10 mouse cellular contexts compared by ENCODE assay signal in genomic region chr2:127845346-127845982, GRCm38 (mm10). TPM values are rescaled to one million over a fixed set of nuclear protein-coding genes. Genes with fewer than 3 reads are reported as not detected.
DNase-seq lines count a peak whose midpoint lies in the region.
"Had no signal": no experiment of that assay in that cellular context is flagged by ENCODE, and none has a peak within 500 bp of the region (broad histone marks: within the 10 kb centered on the region; RNA-seq: fewer than 3 reads in every experiment).

No protein-coding gene starts in this region.

- intact Hi-C loops in heart, postnatal 14 days (cut with DNase I) = loop anchor here (5.0 kb wide), 1 partner anchor 238 kb away; no protein-coding TSS in a partner anchor

- peak; percentile 96 for DNase-seq in heart, adult 11 months
- DNase-seq in heart, postnatal 14 days = no peak
- DNase-seq in lung, postnatal 36 days = peak; percentile 19
- no peak for DNase-seq in lung, postnatal 10 days
- peak; percentile 18 for DNase-seq in embryo, embryonic 11 days
- DNase-seq in yolk sac, embryonic 10.5 days (ENCODE audit: low spot score) = peak; percentile 45
- DNase-seq in urinary bladder, adult 18-20 months (ENCODE audit: low spot score in 2 of 2) = no peak
- no peak for DNase-seq in frontal cortex, postnatal 10 days (ENCODE audit: low spot score in 2 of 2)
- DNase-seq: thymus, postnatal 36 days had no signal

RNA-seq across cellular contexts. Expression of gene Acoxl, which starts 6.8 kb away (rescaled TPM):
- total RNA-seq in heart, postnatal 14 days (2021) = not detected
- total RNA-seq: layer of hippocampus, postnatal 14 days had no signal

RNA-seq across cellular contexts. Expression of gene Bub1, which starts 13.8 kb away (rescaled TPM):
- total RNA-seq in heart, postnatal 14 days (2021) = 1 to 10 TPM; 2.1 to 2.4 TPM

RNA-seq across cellular contexts. Expression of gene Mtln, which starts 53.2 kb away (rescaled TPM):
- total RNA-seq in heart, postnatal 14 days (2021) = 10 to 100 TPM; 39.6 to 42.4 TPM

RNA-seq across cellular contexts. Expression of gene Nphp1, which starts 56.8 kb away (rescaled TPM):
- 1 to 10 TPM; 7.4 to 9.0 TPM for total RNA-seq in heart, postnatal 14 days (2021)

Comparison
In these comparisons a context has a peak if more than half of its experiments do, and no peak if none do; other contexts are left out.
1. DNase-seq: peak in heart, adult 11 months (single experiment), lung, postnatal 36 days (single experiment), embryo, embryonic 11 days (single experiment) and yolk sac, embryonic 10.5 days (single experiment); none in heart, postnatal 14 days (0 of 2), lung, postnatal 10 days (single experiment), urinary bladder, adult 18-20 months (0 of 2) and frontal cortex, postnatal 10 days (0 of 2).